Mouse (Mus musculus) E14TG2a.4 (cell line): ENCODE results near the gene Ap2m1.

Experiments used
- CTCF ChIP-seq: conservative IDR thresholded peaks from 2 replicates; pipeline ENCODE4 v1.5.1; 2014; ENCODE audit warnings: low read length
- NANOG ChIP-seq: IDR thresholded peaks from 2 replicates; pipeline ENCODE4 v1.6.1; 2014; ENCODE audit warnings: borderline replicate concordance, low read length, mixed read lengths
- POU5F1 ChIP-seq: IDR thresholded peaks from 2 replicates; pipeline ENCODE4 v1.6.1; 2014; ENCODE audit warnings: low read length, borderline replicate concordance

- TF ChIP-seq CTCF (no peak), NANOG (no peak), POU5F1 (no peak)
Observed at GRCm38 (mm10) chr16:20530941-20531340, 4.3 kb upstream of the Ap2m1 start.
